Mouse (Mus musculus) spleen, adult 2 months (tissue): Measurements from ENCODE around the gene Adamtsl3.

ENCODE experiments used
- CTCF ChIP-seq: fragments of 200-500 bp; IDR thresholded peaks from 2 replicates; pipeline ENCODE4 v1.5.1; 2011; ENCODE audit warnings: mild to moderate bottlenecking, inconsistent platforms; ENCODE audit not compliant: insufficient read depth, insufficient read length, insufficient replicate concordance; ENCODE audit errors: extremely low read depth
- POLR2A ChIP-seq: fragments of 200-500 bp; IDR thresholded peaks from 2 replicates; pipeline ENCODE4 v1.6.1; 2011; ENCODE audit warnings: low read depth, low read length, inconsistent platforms

- no peak for TF ChIP-seq CTCF
- no peak for TF ChIP-seq POLR2A
Measured at GRCm38 (mm10) chr7:82590931-82591330, 255.4 kb downstream of the Adamtsl3 start.
